Mouse (Mus musculus) embryonic facial prominence, embryonic 14.5 days (tissue): ENCODE results near the gene Ptprn2. TPM values are rescaled to one million over a fixed set of nuclear protein-coding genes. Genes with fewer than 3 reads are reported as not detected.
A peak's percentile ranks its signal among the peaks of the same experiment; 100 is the strongest.

Experiments
- ATAC-seq: fragments of 200-750 bp; cut with Nextera tagmentation; 2 replicates; pipeline ENCODE4 v1.8.0; 2017; ENCODE audit warnings: low read depth, moderate number of reproducible peaks, moderate TSS enrichment
- DNase-seq: peaks from one replicate; pipeline ENCODE4 v3.0.0-alpha.2; 2015; ENCODE audit warnings: low spot score
- H3K27ac ChIP-seq: fragments of 300-500 bp; sonication (generic); replicated peaks from 2 replicates; pipeline ENCODE4 v1.5.1; 2014; ENCODE audit warnings: low read depth, mild to moderate bottlenecking, low read length, moderate library complexity
- H3K27me3 ChIP-seq: fragments of 300-500 bp; sonication (generic); replicated peaks from 2 replicates; pipeline ENCODE4 v1.6.1; 2014; ENCODE audit warnings: low read length; ENCODE audit not compliant: control insufficient read depth, insufficient read depth
- H3K36me3 ChIP-seq: fragments of 300-500 bp; sonication (generic); 2 replicates; pipeline ENCODE4 v1.6.1; 2014; ENCODE audit warnings: low read length, mixed read lengths; ENCODE audit not compliant: control insufficient read depth, insufficient read depth
- H3K4me1 ChIP-seq: fragments of 300-500 bp; sonication (generic); 2 replicates; pipeline ENCODE4 v1.6.1; 2014; ENCODE audit warnings: antibody characterized with exemption, low read length; ENCODE audit not compliant: control insufficient read depth, insufficient read depth
- H3K4me2 ChIP-seq: fragments of 300-500 bp; sonication (generic); 2 replicates; pipeline ENCODE4 v1.6.1; 2014; ENCODE audit warnings: low read depth, mild to moderate bottlenecking, low read length, moderate library complexity, mixed read lengths
- H3K4me3 ChIP-seq: fragments of 300-500 bp; sonication (generic); 2 replicates; pipeline ENCODE4 v1.5.1; 2014; ENCODE audit warnings: low read depth, mild to moderate bottlenecking, low read length
- H3K9ac ChIP-seq: fragments of 300-500 bp; sonication (generic); 2 replicates; pipeline ENCODE4 v1.6.1; 2014; ENCODE audit warnings: low read depth, mild to moderate bottlenecking, low read length, moderate library complexity, mixed read lengths
- H3K9me3 ChIP-seq: fragments of 300-500 bp; sonication (generic); 2 replicates; pipeline ENCODE4 v1.6.1; 2016; ENCODE audit warnings: low read length; ENCODE audit not compliant: control insufficient read depth
- WGBS: fragments of 180-500 bp; shearing (Covaris S2); extraction: QIAGEN DNeasy Blood & Tissue Kit; methylation state at CpG from one replicate; pipeline ENCODE4 v1.1.7; 2014; 5-methylcytosine and 5-hydroxymethylcytosine counted together
- polyA plus RNA-seq: library from polyadenylated mRNA; unstranded; fragments of >200 nt; fragmentation: Nextera tagmentation; extraction: Ambion mirVana; gene quantifications from 2 replicates; pipeline ENCODE4 v1.2.1, GENCODE M21; 2014

Ptprn2 gene
- polyA plus RNA-seq, 1 experiment from 2014 or later = 0.65 TPM

GRCm38 (mm10) chr12:117196721-117197425 lies 711.4 kb downstream of the Ptprn2 start:
- no peaks in the 10 kb centered on the region for H3K36me3 ChIP-seq
- H3K9me3 ChIP-seq = no peaks in the 10 kb centered on the region
- ATAC-seq (peak; percentile 75), DNase-seq (peak; percentile 83)
- no peak overlapping the region for H3K4me3 ChIP-seq
- 0 out of 2 replicates have a peak overlapping the region, but pooled peaks have one; percentile 1 for H3K4me2 ChIP-seq
- H3K4me1 ChIP-seq = peaks cover 4% of the 10 kb centered on the region; the same call in 1 of the 2 replicates
- no peak overlapping the region for H3K9ac ChIP-seq
- WGBS = 10% methylated on average over 12 of the region's 12 CpGs
- no peaks in the 10 kb centered on the region for H3K27me3 ChIP-seq
- H3K27ac ChIP-seq = no peak overlapping the region

- 79% methylated on average over 8 of the region's 8 CpGs for WGBS
- Histone ChIP-seq H3K36me3 (no peaks in the 10 kb centered on the region), H3K4me3 (no peak overlapping the region), H3K4me2 (no peak overlapping the region), H3K9ac (no peak overlapping the region), H3K27me3 (no peaks in the 10 kb centered on the region), H3K27ac (no peak overlapping the region), H3K4me1 (peaks cover 7% of the 10 kb centered on the region), H3K9me3 (no peaks in the 10 kb centered on the region)
- DNase-seq (no peak), ATAC-seq (no peak)
These were observed 712.6 kb downstream of the Ptprn2 start for GRCm38 (mm10) chr12:117198093-117198492.

DNA sequence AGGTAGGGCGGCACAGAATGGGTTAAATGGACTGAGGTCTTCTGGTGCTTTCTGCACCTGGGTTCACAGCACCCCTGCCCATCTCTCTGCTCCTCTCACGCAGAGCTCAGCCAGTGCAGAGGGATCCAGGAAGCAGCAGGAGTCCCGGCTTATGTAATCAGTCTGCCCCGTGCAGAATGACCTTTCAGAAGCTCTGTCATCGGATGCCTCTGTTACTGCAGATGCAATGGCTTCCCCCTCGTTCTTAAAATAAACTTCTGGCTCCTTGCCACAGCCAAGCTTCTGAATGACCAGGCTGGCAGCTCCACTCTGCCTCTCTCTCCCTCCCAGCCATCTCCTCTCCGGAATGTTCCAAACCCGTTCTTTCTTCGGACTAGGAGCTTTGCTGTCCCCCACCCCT lies 714.6 kb downstream of the Ptprn2 start:
- Histone ChIP-seq H3K4me2 (0 out of 2 replicates have a peak overlapping the region, but pooled peaks have one; percentile 19), H3K27ac (no peak overlapping the region), H3K9me3 (no peaks in the 10 kb centered on the region), H3K27me3 (no peaks in the 10 kb centered on the region), H3K4me1 (peaks cover 7% of the 10 kb centered on the region), H3K9ac (no peak overlapping the region), H3K4me3 (no peak overlapping the region), H3K36me3 (no peaks in the 10 kb centered on the region)
- DNase-seq = peak; percentile 89
- WGBS = 14% methylated on average over 9 of the region's 9 CpGs
- peak; percentile 86 for ATAC-seq

GRCm38 (mm10) chr12:117200590-117200989 lies 715.1 kb downstream of the Ptprn2 start:
- 47% methylated on average over 5 of the region's 5 CpGs for WGBS
- ATAC-seq (peak; percentile 23; the same call in 1 of the 2 replicates), DNase-seq (peak; percentile 13)
- Histone ChIP-seq H3K4me1 (peaks cover 7% of the 10 kb centered on the region), H3K36me3 (no peaks in the 10 kb centered on the region), H3K4me2 (no peak overlapping the region), H3K9ac (no peak overlapping the region), H3K27ac (no peak overlapping the region), H3K27me3 (no peaks in the 10 kb centered on the region), H3K4me3 (no peak overlapping the region), H3K9me3 (no peaks in the 10 kb centered on the region)

GRCm38 (mm10) chr12:117203506-117203905 lies 718.0 kb downstream of the Ptprn2 start:
- no peak for ATAC-seq
- Histone ChIP-seq H3K9ac (no peak overlapping the region), H3K36me3 (no peaks in the 10 kb centered on the region), H3K4me2 (no peak overlapping the region), H3K9me3 (no peaks in the 10 kb centered on the region), H3K4me3 (no peak overlapping the region), H3K27me3 (no peaks in the 10 kb centered on the region), H3K27ac (no peak overlapping the region), H3K4me1 (peaks cover 7% of the 10 kb centered on the region)
- 39% methylated on average over 7 of the region's 7 CpGs for WGBS
- DNase-seq = no peak

DNA sequence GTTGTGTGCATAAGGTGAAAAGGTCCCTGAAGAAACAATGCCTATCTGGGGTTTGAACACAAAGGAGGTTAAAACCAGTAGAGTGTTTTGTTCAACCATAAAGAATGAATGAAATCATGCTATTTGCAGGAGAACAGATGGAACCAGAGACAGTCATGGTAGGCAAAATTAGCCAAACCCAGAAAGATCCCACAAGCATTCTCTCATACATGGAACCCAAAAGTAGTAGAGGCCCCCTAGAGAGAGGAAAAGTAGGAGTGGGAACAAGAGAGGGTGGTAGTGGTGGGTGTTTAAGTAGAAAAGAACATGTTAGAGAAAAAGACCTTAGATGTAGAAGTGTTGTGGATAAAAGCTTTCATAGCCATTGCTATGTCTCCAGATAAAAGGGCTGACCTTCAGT lies 719.4 kb downstream of the Ptprn2 start:
- H3K4me3 ChIP-seq = no peak overlapping the region
- DNase-seq (no peak), ATAC-seq (no peak)
- no peak overlapping the region for H3K4me2 ChIP-seq
- no peaks in the 10 kb centered on the region for H3K27me3 ChIP-seq
- no peaks in the 10 kb centered on the region for H3K9me3 ChIP-seq
- H3K9ac ChIP-seq = no peak overlapping the region
- no peak overlapping the region for H3K27ac ChIP-seq
- no peaks in the 10 kb centered on the region for H3K36me3 ChIP-seq
- peaks cover 6% of the 10 kb centered on the region for H3K4me1 ChIP-seq

DNA sequence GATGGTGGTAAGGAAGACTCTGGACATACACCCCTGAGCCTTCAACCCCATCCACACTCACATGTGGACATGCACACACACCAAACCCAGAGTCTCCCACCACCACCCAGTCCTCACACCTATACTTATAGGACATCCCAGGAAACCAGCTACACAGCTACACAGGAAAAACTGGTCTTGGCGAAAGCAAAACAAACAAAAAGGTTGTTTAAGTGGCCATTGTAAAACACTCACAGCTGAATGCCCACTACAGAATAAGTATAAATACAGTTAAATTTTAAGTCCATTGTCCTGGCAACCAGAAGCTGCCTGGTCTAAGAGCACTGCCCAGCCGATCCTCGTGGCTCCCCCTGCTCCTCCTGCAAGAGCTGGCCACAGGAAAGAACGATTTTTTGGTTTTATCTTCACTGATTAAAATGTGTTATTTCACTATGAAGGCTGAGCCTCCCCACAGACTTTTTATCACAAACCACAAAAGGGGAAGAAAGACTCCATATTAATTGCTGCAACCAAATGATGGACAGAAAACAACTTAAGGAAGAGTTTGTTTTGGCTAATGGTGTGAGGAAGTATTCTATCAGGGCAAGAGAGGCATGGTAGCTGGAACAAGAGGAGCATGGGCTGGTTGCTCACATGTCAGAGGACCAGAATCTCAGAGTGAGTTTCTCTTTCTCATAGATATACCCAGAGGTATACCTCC lies 722.1 kb downstream of the Ptprn2 start:
- no peak for DNase-seq
- no peak overlapping the region for H3K27ac ChIP-seq
- WGBS = 72% methylated on average over 4 of the region's 4 CpGs
- H3K4me3 ChIP-seq = no peak overlapping the region
- H3K27me3 ChIP-seq = no peaks in the 10 kb centered on the region
- no peaks in the 10 kb centered on the region for H3K36me3 ChIP-seq
- H3K4me2 ChIP-seq = no peak overlapping the region
- H3K9me3 ChIP-seq = no peaks in the 10 kb centered on the region
- ATAC-seq = no peak
- H3K9ac ChIP-seq = no peak overlapping the region
- no peaks in the 10 kb centered on the region for H3K4me1 ChIP-seq

DNA sequence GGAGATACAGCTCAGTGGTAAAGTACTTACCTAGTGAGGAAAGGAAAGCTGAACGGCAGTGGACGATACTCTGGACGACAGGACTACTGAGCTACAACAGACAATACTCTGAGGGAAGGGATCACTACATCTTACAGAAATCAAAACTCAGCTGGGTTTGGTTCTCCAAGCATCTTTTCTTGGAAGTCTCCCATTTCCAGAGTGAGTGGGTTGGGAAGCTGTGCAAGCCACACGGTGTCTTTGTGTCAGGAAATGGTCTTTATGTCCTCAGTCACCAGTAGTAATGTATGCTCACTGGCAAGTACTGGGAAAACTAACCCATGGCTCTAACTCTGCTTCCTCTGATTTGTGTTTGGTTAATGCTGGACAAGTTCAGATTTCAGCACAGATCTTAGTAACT lies 724.9 kb downstream of the Ptprn2 start:
- ATAC-seq (no peak), DNase-seq (no peak)
- no peaks in the 10 kb centered on the region for H3K36me3 ChIP-seq
- H3K4me1 ChIP-seq = 0 out of 2 replicates have a peak, but pooled peaks cover 5% of the 10 kb centered on the region
- no peak overlapping the region for H3K27ac ChIP-seq
- H3K9ac ChIP-seq = no peak overlapping the region
- no peaks in the 10 kb centered on the region for H3K27me3 ChIP-seq
- H3K4me2 ChIP-seq = no peak overlapping the region
- WGBS = 87% methylated on average over 4 of the region's 4 CpGs
- H3K9me3 ChIP-seq = no peaks in the 10 kb centered on the region
- H3K4me3 ChIP-seq = no peak overlapping the region
